Mouse (Mus musculus) gonadal fat pad, adult 2 months (tissue): ENCODE results near the gene Epha4. TPM values are rescaled to one million over a fixed set of nuclear protein-coding genes. Genes with fewer than 3 reads are reported as not detected.

Experiments used
- DNase-seq: peaks from one replicate; pipeline ENCODE4 v3.0.0-alpha.2; 2012; ENCODE audit warnings: low read depth
- polyA plus RNA-seq: library from polyadenylated mRNA; depleted of rRNA; stranded (reverse); fragments of >200 nt; gene quantifications from 2 replicates; pipeline ENCODE4 v1.2.3, GENCODE M21; 2012

Epha4 gene
- polyA plus RNA-seq, 1 experiment = 4.1 TPM

DNA sequence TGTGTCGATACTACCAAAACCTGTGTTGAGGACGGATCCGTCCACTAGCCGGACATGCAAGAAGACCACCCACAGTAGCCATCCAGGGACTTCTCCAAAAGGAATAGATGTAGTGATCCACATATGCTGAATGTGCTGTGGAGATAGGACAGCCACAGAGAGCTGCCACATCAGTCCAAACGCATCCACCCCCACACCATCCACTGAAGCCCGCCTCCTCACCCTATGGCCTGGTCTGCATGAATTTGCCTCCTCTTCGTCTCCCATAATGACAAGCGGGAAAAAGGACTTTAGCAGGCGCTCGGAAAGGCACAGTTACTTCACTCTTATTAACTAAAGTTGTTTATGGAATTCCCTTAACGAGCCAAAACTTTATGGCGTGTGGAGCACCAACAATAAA, 68.5 kb downstream of the Epha4 start:
- no peak for DNase-seq

DNA sequence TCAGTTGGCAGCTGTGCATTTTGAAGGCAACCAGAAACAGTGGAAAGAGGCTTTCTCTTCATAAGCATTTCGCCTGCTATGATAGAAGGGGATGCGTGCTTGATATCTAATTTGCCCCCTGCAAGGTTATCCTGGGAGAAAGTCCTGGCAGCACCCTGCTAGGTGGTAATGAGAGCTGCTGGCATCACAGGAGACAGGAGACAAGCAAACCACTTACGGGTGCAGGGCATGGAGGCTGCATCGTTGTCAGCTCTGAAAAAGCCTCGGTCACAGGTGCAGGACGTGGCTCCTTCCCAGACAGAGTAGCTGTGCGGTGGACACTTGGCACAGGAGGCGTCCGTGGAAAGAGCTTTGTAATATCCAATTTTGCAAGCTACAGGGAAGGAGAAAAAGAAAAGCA, 70.2 kb downstream of the Epha4 start:
- DNase-seq = no peak

DNA sequence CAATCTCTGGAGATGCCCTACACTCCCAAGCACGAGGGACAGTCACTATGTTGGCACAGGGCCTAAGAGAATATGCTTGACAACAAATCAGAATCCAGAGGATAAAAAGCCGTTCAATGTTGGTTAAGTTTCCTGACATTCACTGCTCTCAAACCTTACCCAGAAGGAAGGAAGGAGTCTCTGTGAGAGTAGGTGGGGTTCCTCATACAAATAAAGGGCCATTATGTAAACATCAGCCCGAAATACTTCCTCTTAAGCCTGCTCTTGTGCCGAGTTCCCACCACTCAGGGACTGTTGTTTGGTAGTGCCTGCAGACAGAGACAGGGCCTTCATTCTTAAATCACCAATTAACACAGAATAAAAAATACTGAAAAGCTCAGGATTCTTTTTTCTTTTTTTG, 72.9 kb downstream of the Epha4 start:
- no peak for DNase-seq

DNA sequence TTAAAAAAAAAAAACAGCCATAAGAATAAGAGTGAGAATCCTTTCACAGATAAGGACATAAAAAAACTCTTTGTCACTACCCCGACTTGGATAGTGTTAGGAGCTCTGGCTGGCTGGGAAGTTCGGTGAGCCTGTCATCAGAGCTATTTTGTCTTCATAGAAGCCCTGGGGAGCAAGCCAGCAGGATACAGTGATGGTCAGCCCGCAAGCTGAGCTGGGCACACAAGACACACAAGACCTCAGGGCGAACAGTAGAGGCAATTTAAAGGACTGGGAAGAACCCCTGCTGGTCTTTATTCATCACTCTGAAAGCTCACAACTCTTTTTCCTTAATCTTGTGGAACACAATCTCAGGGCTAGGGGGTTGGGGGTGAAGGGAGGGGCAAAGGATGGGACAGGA, 73.5 kb downstream of the Epha4 start:
- DNase-seq = no peak

DNA sequence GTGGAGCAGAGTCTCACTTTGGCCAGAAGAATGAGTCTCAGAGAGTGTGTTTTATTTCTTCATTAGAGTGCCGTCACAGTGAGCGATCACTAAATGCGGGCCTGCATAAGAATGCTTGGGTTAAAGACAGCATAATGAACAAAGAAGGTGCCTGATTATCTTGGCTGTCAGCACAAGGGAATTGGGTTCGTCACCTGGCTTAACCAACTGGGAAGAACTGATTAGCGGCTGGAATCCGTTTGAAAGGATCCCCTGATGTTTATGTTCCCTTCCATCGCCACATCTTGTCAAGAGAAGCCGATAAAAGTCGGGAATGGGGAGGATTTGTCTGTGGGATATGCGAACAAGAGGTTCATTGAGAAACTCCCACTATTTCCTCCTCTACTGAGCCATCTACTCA, 74.4 kb downstream of the Epha4 start:
- no peak for DNase-seq

DNA sequence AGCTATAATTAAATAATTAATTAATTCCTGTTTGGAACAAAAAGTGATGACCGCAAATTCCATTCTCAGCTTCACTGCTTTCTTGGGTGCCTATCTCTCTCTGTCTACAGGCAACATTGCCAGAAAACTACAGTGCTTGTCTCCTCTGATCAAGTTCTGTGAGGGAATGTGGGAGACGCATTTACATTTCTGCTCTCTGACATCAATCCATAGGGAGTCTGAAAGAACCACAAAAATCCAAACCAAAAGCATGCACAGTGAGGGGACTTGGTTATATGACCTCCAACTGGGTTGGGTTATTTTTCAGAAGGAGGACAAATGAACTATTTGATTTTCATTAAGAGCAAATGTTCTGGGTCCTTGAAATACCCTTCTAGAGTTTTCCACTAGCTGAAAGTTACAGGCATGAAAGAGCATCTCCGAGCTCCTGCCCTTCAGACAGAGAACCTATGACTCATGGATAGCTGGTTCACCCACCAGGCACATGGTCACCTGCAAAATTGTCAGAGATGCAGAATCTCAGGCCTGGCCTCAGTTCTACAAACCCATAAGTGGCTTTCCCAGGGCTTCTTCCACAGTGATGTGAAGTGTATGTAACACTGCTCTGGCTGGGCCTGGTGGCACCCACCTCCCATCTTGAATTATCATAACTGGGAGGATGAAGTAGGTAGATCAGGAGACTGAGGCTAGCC, 75.4 kb downstream of the Epha4 start:
- DNase-seq = no peak

DNA sequence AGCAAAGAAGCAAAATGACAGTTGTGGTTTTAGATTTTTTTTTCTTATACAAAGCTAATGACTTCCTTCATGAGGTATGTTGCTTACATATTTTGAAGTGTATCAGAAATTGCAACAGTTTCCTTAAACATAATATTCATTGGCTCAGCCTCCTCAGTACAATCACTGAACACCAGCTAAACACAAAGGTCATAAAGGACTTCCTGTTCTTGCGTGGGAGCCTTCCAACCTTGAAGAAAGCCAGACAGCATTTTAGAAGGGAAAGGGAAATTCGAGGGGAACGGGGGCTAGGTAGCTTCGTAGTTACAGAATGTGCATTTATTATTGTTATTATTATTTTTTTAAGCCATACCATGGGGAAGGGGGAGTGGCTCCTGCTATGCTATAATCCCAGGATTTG, 76.2 kb downstream of the Epha4 start:
- no peak for DNase-seq

DNA sequence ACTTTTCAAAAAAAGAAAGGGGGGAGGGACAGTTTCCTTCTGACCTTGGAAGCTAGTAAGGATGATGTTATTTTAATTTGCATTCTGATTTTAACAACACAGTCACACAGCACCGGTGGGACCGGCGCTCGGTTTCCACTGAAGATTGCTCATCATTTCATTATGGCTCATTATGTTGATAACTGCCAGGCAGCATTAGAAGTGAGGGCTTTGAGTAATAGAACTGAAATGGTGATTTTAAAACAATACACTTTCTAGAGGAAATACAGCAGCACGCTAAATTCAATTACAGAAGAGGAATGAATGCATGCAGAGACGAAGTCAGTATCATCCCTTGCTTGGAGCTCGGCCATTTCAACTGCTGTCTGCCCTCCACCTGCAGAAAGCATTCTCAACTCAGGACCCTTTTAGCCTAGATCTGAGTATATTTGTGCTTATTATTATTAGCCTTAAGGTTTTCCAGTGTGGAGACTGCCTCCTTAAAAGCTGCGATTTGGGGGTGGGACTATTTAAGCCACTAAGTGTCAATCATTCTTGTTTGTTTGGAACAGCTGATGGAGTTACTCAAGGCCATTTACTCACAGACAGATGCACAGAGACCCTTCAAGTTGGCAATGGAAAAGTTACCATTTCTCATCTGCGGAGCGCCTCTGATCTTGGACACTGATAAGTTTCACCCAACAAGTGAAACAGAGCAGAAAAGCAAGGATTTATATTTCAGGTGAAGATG, 76.8 kb downstream of the Epha4 start:
- no peak for DNase-seq

DNA sequence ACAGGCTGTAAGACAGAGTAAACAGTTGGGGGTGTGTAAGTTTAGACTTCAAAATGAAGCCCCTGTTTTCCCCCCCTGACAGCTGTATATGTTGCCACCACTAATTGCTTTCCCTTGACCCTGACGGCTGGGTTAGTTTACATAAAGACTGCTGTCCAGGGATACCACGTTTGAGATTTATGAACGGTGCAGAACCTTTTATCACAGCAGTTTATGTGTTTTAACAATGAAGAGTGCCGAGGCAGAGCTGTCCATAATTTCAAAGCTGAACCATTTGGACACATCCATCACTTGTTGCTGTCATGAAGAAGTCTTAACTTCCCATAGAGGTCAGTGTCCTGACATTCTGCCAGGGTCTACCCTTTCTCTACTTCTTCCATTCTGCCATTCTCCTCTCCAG, 79.8 kb downstream of the Epha4 start:
- no peak for DNase-seq

DNA sequence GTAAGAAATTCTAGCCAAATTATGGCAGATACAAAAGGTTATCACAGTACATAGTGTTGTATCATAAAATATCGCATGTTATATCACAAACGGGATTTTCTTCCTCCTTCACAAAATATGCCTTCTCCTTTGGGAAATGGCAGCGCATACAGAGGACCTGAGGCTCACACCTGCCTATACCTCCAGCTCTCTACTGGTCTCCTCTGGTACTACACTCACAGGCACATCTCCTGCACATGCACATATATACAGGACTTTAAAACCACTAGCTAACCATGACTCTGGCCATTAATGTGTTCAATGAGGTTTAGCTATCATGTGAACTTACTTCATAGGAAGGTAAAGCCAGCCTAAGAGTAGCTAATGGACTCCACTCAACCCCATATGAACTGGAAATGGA, 81.7 kb downstream of the Epha4 start:
- DNase-seq = no peak

DNA sequence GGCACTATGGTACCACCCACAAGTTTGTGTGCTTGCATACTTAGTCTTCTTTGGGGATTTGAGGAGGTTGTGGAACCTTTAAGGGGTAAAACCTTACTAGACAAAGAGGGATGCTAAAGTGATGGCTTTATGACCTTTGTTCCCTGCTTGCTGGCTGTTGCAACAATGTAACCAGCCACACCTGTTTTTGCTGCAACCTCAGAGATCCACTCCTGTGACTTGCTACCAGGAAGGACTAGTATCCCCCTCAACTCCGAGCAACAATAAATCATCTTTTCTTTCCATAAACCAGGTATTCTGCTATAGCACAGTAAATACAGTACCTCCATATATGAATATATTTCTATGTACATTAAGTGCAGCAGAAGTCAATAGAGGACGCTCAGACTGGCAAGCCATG, 82.4 kb downstream of the Epha4 start:
- no peak for DNase-seq

DNA sequence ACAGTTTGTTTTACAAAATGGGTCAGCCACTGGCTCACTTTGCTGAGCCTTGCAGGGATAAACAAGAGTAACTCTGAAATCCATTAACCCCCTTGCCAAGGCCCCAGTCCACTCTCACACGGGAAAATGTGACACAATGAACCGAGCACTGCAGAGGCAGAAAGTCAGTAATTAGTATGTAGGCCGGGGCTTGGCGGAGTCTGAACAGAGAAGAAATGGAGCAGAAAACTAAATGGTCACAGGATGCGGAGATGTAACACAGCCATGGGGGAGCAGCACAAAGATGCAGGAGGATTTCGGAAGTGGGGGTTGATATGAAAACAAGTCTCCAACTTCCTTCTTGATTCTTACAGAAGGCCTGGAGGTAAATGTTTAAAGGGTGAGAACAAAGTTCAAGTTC, 85.7 kb downstream of the Epha4 start:
- no peak for DNase-seq

DNA sequence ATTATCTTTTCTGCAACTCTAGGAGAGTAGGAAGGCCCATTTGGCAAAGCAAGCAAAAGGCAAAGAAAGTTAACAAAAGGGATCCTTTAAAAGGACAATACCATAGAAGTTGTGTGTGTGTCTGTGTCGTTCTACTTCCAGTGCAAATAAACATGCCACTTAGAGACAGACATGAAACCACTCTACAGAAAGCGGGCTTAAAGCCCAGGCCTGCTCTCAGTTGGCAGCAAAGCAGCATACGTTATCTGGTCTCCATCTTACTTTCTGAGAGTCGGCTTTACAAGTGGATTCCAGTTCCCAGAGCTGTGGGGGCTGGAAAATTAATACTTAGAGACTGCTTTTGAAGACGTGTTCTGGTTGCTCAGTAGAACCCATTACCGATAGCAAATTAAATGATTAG, 87.9 kb downstream of the Epha4 start:
- DNase-seq = no peak

DNA sequence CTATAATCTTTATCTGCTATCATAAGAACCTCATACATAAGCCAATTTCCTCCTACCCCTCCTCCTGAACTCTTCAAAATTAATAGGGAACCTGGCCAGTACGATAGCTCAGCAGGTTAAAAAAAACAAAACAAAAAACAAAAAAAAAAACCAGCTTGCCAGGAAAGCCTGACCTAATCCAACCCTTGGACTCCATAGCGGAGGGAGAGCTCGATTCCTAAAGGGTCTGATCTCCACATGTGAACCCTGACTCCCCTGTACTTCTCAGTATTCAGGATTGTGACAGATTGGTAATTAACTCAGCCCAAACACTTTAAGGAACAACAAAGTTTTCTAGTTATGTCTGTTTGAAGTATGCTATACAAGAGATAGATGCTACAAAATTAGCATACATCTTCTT, 89.7 kb downstream of the Epha4 start:
- DNase-seq = no peak

DNA sequence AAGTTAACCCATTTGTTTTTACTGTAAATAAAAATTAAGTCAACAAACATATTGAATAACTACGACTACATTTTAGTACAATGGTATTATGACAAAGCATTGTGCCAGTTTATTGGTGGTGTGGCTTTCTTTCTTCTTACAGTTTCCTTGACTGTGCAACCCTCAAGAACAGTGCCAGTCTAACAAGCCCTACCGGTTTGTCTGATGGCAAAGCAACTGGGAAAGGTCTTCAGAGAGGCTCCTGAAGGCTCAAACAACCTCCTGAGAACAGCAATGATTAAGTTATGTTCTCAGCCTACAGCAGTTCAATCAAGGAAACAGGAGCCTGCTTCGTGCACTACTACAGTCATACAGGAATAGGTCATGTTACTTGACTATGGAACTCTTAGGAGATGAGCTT, 93.8 kb downstream of the Epha4 start:
- peak; percentile 89 for DNase-seq

DNA sequence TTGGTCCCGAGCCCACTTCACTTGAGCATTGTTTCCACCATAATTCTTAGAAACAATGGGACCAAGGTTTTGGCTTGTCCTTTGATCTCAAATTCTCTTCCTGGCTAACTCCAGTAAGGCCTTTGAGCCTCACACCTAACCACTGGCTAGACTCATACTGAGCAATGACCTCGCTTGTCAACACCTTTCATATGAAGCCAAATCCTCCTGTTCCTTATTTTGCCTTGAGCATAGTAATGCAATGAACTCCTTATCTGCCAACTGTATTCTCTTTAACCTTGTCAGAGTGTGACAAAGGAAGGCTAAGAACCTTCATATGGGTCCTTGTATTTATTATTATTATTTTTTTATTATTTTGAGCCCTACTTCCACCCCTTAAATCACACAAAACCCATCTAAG, 94.5 kb downstream of the Epha4 start:
- peak; percentile 57 for DNase-seq

DNA sequence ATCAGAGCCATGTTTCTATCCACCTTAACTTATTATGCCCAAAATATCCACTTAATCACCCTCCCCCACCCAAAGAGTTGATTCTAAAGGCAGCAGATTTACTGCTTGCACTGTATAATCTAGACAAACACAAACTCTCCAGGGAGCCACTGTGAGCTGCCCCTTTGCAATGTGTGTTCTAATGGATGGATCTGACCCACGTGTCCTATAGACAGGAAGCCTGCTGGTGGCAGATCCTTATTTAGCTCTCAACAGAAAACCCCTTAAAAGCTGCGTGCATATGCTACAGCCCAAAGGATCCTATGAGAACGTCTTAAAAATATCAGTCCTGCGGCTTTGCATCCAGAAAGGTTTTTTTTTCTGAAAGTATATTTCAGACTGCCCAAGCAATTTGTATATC, 98.0 kb downstream of the Epha4 start:
- no peak for DNase-seq

DNA sequence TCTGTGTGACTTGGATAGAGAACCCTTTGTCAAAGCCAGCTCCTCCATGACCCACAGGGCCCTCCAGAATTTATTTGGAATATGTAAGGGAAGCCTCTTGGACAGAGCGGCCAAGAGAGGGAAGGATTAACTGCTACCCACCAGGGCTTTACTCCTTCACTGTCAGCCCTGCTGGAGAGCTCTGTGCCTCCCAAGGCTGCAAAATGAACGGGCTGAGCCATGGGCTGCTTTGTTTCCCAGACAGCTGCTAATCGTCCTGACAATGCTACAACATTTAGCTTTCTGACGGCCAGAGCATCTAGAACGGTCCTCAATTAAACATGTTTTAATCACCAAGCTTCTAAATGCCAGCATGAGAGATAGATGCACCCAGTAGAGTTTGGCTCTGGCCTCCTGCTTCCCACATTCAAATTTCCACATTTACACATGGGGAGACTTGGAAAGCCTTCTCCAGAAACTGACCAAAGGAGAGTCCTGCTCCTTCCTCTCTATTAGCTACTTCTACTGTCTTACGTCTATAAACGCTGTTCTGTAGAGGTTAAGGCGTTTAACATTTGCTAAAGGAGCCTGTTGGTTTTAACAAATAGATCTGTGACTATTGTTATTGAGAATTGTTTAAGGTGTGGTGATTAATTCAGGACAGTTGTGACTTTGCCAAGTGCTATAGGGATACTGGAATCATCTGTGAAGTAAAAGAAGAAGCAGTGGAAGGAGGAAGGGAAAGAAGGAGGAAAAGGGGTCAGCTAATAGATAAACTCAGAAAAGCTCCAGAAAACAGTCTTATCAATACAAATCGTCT, 101.8 kb downstream of the Epha4 start:
- DNase-seq = no peak

DNA sequence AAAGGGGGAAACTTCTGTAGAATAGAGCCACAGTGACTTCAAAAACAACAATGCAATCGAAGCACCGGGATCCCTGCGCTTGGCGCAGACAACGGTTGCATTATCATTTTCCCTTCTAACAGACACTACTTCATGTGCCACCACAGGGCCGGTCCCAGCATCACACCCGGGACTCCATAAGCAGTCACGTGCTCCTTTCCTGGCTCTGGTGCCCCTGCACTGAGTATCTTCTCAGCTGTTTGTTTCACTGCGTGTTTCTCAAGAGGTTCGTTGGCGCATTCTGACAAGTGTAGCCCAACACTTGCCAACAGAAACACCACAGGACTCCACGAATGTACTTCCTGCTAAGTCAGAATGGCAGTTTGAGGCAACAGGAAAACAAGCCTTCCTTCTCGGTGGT, 102.6 kb downstream of the Epha4 start:
- DNase-seq = no peak

DNA sequence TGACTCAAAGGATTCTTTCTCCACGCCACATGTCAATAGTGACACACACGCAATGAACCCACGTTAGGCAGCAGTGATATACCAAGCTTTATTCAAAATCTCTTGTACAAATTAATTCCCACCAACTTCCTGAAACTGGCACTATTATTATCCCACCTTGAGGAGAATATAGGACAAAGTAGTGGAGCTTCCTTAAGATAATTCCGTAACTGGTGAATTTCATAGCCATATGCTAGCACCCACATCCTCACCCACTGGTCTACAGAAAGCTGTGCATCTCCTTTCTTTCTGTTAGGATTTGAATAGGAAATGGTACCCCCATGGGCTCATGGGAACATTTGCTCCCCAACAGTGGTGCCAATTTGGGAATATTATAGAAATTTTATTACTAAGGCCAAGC, 103.7 kb downstream of the Epha4 start:
- DNase-seq = no peak

DNA sequence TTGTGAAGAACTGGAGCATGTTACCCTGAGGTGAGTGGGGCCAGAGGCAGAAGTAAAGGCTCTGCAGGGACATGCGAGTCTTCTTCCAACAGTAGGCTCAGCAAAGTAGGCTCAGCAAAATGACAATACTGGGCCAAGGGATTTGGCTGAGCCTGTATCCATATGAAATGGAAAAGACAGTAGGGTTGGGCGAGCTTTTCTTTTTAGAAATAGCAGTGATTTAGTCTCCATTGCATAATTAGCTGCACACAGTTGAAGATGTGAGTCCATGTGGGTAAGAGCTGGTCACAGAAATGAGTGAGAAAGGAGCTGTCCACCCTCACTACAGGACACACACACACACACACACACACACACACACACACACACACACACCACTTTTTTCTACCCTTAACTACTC, 104.2 kb downstream of the Epha4 start:
- DNase-seq = no peak

DNA sequence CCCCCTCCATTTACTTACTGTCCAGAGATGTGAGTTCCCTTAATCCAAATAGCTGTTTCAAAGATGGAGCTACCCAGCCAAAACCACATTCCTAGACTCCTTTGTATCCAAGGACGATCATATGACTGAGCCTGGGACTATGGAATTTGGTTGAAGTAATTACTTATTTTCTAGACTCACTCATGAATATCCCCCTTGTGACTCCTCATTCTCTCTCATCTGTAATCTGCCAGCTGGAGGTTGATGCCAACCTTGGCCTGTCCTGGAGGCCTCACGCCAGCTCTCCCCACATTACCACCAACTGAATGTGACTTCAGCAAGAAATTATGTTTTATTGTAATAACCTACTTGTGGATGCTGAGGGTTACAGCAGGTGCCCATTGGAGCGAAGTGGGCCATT, 104.7 kb downstream of the Epha4 start:
- no peak for DNase-seq

DNA sequence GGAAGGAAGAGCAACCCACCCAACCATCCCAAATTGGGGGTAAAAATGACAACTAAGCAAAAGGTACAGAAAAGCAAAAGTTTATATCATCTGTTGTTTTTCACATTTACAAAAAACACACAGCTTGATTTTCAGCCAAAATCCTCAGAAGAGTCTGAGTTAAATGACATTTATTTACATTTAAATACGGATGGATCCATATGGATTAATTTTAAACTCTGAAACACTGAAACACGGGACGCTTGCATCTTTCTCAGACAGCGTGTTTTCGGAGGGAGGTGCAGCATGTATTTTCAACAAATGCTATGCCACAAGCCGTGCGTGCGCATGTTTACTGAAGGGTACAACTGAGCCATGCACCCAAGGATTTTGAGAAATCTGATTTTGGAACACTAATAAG, 105.4 kb downstream of the Epha4 start:
- DNase-seq = no peak
